Mouse (Mus musculus) right cerebral cortex, postnatal 25 days (tissue): ENCODE results near the gene Sec14l4.

ENCODE experiments used
- DNase-seq: peaks from one replicate; pipeline ENCODE4 v3.0.0; 2022

Sec14l4 gene

GRCm38 (mm10) chr11:4080219-4080618 is 49.0 kb downstream of the Sec14l4 start:
- peak; percentile 55 for DNase-seq

GRCm38 (mm10) chr11:4083316-4084078 is 52.2 kb downstream of the Sec14l4 start:
- DNase-seq: peak; percentile 55

- DNase-seq: no peak
These were observed 55.0 kb downstream of the Sec14l4 start for GRCm38 (mm10) chr11:4086246-4086645.

- DNase-seq: no peak
These were observed 56.0 kb downstream of the Sec14l4 start for GRCm38 (mm10) chr11:4087267-4087666.

- peak; percentile 47 for DNase-seq
These were observed 62.5 kb downstream of the Sec14l4 start for GRCm38 (mm10) chr11:4093459-4094377.

GRCm38 (mm10) chr11:4094378-4095170 is 63.3 kb downstream of the Sec14l4 start:
- peak; percentile 73 for DNase-seq

GRCm38 (mm10) chr11:4095171-4096053 is 64.2 kb downstream of the Sec14l4 start, which contains the start of gene Mtfp1:
Mtfp1 (minus strand) TSS chr11:4095445.
- peak; percentile 62 for DNase-seq

- DNase-seq: peak; percentile 99
These were observed 65.1 kb downstream of the Sec14l4 start for GRCm38 (mm10) chr11:4096054-4096984.

GRCm38 (mm10) chr11:4097091-4097621 is 65.9 kb downstream of the Sec14l4 start:
- DNase-seq: no peak
